Mouse (Mus musculus): ENCODE results near the gene Gfy. TPM values are rescaled to one million over a fixed set of nuclear protein-coding genes. Genes with fewer than 3 reads are reported as not detected.
A peak's percentile ranks its signal among the peaks of the same experiment; 100 is the strongest.
"Not testable (repeated sequence)": the region's sequence is repeated elsewhere in the genome, so short reads cannot be mapped to it uniquely, and the experiment has no call there.

Gfy gene
- polyA plus RNA-seq, 2 experiments from 2014 or later = not detected

- no peak for ATAC-seq
These were observed 14.0 kb upstream of the Gfy start for GRCm38 (mm10) chr7:45193406-45193805.

- ATAC-seq = no peak
These were observed 13.4 kb upstream of the Gfy start for GRCm38 (mm10) chr7:45192585-45193310.

- ATAC-seq = no peak
These were observed 12.5 kb upstream of the Gfy start for GRCm38 (mm10) chr7:45191803-45192363.

GRCm38 (mm10) chr7:45191161-45191560, 11.8 kb upstream of the Gfy start:
- ATAC-seq = no peak

- ATAC-seq = no peak
These were observed 10.8 kb upstream of the Gfy start for GRCm38 (mm10) chr7:45190186-45190585.

GRCm38 (mm10) chr7:45189600-45189999, 10.2 kb upstream of the Gfy start:
- no peak for ATAC-seq

- ATAC-seq = no peak
These were observed 6.6 kb upstream of the Gfy start for GRCm38 (mm10) chr7:45185921-45186320.

- no peak for ATAC-seq
These were observed 4.3 kb upstream of the Gfy start for GRCm38 (mm10) chr7:45183672-45184071.

GRCm38 (mm10) chr7:45182606-45183005, 3.2 kb upstream of the Gfy start:
- ATAC-seq = no peak

GRCm38 (mm10) chr7:45182199-45182601, 2.8 kb upstream of the Gfy start:
- ATAC-seq = peak; percentile 96

- ATAC-seq = no peak
These were observed 2.2 kb upstream of the Gfy start for GRCm38 (mm10) chr7:45181540-45181939.

GRCm38 (mm10) chr7:45180896-45181477, 1.6 kb upstream of the Gfy start, which contains the start of gene Pth2:
Pth2 (plus strand) TSS chr7:45180995.
- no peak for ATAC-seq

GRCm38 (mm10) chr7:45178550-45178949, 819 bp downstream of the Gfy start:
- no peak for ATAC-seq

GRCm38 (mm10) chr7:45176356-45176755, 3.0 kb downstream of the Gfy start:
- no peak for ATAC-seq

GRCm38 (mm10) chr7:45175929-45176328, 3.4 kb downstream of the Gfy start:
- ATAC-seq = no peak

GRCm38 (mm10) chr7:45175398-45175797, 4.0 kb downstream of the Gfy start:
- no peak for ATAC-seq

GRCm38 (mm10) chr7:45174567-45175280, 4.6 kb downstream of the Gfy start:
- ATAC-seq = no peak

GRCm38 (mm10) chr7:45173772-45174171, 5.6 kb downstream of the Gfy start:
- ATAC-seq = not testable (repeated sequence)

GRCm38 (mm10) chr7:45172974-45173373, 6.4 kb downstream of the Gfy start:
- ATAC-seq = no peak

GRCm38 (mm10) chr7:45169495-45169894, 9.9 kb downstream of the Gfy start:
- ATAC-seq = no peak

- no peak for ATAC-seq
These were observed 10.7 kb downstream of the Gfy start for GRCm38 (mm10) chr7:45168656-45169055.

- ATAC-seq = no peak
These were observed 11.5 kb downstream of the Gfy start for GRCm38 (mm10) chr7:45167761-45168445.

- no peak for ATAC-seq
These were observed 12.4 kb downstream of the Gfy start for GRCm38 (mm10) chr7:45166950-45167401.

Data from CD4-positive, CD25-positive, alpha-beta regulatory T cell, adult 4 months (primary cell).